Mouse (Mus musculus): Measurements from ENCODE around the gene Calcoco2.
"Not testable (repeated sequence)": the region's sequence is repeated elsewhere in the genome, so short reads cannot be mapped to it uniquely, and the experiment has no call there.

Gene Calcoco2

DNA sequence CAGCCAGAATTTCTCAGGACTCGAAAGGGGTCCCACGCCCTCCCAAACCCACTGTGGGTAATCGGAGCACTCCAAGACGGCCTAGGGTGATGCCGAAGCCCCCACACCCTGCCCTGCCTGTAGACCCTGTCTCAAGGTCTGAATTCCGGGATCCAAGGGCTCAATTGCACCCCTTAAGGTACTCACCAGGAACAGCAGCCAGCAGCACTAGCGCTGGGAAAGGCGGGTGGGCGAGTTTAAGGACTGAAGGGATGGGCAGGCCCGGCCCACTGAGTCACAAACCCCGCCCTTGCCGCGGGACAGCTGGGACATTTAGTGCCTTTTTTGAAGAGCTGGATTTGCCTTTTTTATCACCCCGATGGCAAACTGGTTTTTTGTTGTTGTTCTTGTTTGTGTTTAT is at the start of gene Calcoco2:
TSS of gene Calcoco2 (minus strand) at position 214 of the 400 bp plus-strand sequence.
- no peak for DNase-seq (ENCODE audit: inconsistent age in 2 of 2, low spot score in 1 of 2)

DNA sequence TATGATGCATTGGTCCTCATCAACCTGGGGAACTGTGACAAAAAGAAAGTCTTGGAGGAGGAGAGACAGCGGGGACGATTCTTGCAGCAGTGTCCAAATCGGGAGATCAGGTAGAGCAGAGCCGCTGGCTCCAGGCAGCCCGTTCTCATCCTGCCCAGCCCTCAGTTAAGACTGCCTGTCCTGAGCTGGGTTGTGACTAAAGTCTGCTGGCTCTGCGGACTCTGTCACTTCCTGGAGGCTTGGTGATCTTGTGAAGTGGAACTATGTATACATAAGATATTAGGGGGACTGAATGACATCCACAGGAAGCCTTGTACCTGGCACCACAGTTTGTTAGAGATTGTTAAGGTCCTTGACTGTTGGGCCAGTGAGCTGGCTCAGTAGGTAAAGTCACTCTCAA is 35.7 kb upstream of the Calcoco2 start:
- DNase-seq (ENCODE audit: inconsistent age in 2 of 2, low spot score in 1 of 2): no peak

DNA sequence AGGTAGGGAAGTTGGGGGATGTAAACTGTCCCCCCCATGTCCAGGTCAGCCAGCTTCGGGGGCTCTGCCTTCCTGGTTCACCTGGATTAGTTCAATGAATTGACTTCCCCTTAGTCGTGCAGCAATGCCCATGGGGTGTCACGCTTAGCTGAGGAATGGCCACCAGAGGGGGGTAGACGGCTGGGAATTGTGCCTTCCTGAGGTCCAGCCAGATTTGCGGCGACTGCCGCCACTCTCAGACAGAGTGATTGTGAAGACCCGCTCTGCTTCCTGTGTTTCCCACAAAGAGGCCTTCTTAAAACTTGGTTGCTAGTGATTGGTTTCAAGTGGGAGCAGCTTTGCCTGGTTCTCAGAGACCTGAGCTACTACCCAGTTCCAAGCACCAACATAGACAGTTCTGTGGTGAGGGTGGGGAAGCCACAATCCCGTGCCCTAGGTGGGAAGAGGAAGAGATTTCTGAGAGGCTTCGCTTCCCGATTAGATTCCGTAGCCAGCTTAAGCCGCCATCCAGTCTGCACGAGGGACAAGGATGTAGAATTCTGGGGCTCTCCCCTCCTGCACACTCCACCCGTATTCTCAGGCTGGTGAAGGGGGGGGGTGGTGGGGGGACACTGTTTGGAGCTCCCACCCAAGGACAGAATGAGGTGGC is 34.0 kb upstream of the Calcoco2 start:
- peak; percentile 80 to 93 for DNase-seq (ENCODE audit: inconsistent age in 2 of 2, low spot score in 1 of 2)

DNA sequence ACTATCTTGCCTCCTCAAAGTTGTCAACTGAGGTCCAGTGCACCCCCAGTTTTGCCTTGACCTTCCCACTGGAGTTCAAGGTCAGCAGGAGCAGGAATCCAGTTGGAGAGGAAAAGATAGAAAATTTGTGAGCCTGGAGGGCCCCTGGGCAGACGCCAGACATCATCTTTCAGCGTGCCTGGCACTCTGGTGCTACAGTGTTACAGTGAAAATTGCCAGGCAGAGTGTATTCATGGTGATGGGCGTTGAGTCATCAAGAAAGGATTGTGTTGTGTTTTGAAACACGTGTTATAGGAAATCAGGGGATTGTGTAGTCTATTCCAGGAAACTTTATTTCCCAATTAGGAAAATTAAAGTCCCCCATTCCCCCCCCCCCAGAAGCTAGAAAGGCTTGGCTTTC is 32.0 kb upstream of the Calcoco2 start:
- no peak for DNase-seq (ENCODE audit: inconsistent age in 2 of 2, low spot score in 1 of 2)

DNA sequence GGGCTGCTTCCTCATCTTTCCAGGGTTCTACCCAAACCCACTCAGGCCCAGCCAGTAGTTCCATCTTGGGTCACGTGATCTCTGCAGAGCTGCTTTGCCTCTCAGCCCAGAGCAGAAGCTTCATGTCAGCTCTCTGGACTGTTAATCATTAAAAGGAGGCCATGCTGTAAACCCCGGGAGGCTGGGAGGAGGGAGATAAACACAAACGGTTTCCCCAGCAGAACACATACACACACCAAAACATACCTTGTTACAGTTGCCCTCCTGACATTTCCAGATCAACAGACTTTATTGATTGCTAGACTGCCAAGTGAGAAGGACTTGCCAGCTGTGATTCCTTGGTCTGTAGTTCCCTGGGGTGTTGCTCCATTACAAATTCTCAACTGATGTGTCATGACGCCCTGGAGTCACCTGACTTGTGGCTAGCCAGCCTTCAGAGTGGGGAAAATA is 29.0 kb upstream of the Calcoco2 start:
- DNase-seq (ENCODE audit: inconsistent age in 2 of 2, low spot score in 1 of 2): peak in 1 of 2 experiments; percentile 55

DNA sequence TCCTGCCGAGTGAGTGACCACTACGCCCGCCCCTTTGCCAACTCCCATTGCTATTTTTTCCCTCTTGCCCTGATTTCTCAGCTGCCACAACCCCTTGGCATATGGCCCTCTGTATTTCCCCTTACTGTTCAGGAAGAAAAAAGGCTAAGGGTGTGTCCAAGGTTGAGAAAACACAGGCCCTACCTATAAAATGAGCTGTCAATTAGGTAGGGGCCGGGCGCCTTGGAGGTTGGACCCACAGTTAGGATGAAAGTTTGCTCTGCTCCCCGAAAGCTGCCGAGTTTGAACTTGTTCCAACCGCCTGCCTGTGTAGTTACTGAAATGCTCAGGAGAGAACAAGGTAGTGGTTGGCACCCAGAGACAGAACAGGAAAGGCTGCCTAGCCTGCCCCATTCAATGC is 24.1 kb upstream of the Calcoco2 start:
- no peak for DNase-seq (ENCODE audit: inconsistent age in 2 of 2, low spot score in 1 of 2)

DNA sequence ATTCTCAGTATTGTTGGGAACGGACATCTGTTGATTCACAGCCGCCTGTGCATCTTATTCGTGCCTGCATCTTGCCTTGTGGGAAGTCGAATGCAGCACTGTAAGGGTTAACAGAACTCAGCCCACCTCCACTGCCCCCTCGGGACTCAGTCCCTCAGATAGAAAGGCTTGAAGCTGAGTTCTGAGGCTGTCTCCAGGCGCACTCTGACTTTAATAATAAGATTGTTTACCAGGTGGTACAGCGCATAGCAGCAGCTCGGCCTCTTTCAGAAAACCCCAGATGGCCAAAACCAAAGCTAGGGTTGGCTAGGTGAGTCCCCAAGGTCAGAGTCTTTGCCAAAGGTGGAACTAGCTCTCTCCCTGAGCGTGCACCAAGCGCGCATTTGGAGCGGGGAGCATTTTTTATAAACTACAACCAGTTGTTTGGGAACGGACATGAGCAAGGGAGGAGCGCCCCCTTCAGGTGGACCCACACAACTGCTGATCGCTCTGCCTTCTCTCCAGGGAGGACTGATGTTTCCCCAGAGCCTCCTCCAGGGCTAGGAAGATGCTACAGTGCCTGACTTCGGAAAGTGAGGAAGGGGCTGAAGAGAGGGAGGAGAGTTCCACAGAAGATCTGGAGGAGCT is 21.6 kb upstream of the Calcoco2 start, which contains the start of gene Ttll6:
TSS of gene Ttll6 (plus strand) at position 548 of the 627 bp plus-strand sequence.
- DNase-seq (ENCODE audit: inconsistent age in 2 of 2, low spot score in 1 of 2): peak; percentile 66 to 81

DNA sequence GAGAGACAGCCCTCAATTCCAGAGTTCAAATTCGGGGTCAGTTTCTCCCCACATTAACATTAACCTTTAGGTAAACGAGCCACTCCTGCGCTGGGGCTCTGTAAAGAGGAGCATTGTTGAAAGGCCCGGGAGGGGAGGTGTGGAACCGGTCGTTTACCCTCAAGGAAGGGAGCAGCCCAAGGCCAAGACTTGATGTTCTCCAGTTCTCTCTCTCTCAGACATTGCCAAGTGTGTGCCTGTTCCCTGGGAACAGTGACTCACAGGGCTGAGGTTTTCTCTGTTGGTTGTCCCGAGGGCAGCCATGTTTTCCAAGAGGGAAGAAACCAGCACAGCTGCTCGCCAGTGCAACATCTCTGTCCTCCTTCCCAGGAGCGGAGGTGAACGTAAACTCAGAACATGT is 18.8 kb upstream of the Calcoco2 start:
- DNase-seq (ENCODE audit: inconsistent age in 2 of 2, low spot score in 1 of 2): no peak

DNA sequence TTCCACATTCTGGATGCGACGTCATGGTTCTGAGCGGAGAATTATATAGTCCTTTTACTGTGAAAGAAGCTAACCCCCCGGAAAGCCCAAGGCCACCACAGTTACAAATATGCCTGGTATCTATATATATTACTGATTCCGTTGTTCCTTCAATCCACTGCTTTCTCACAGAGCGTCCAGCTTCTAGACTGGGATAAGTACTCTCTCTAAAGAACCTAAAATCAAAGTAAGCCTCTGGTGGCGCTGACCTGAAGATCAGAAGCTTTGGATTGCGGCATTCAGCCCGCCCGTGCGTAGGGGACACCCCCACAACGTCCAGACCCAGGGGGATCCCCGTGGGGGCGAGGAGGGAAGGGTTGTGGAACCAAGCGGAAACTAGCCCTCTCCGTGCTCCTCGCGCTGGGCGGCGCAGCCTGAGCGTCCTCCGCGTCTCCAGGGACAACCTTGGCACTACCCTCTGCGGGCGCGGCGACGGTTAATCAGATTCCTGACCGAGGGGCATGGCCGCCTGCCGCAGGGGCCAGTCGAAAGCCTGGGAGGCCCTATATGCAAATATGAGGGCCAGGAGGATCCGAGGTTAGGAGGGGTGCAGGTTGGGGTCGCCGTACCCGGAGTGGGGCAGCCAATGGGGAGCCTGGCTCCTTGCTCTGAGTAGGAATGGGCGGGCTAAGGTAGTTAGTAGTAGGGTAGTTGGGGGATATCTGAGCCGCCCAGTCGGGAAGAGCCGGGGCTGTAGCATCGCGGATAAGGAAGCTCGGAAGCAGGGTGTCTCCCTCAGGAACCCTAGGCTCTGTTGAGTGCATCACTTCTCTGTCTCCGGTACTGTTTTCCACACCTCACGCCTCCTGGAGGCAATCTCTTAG is 12.5 kb upstream of the Calcoco2 start:
- peak; percentile 55 to 75 for DNase-seq (ENCODE audit: inconsistent age in 2 of 2, low spot score in 1 of 2)

DNA sequence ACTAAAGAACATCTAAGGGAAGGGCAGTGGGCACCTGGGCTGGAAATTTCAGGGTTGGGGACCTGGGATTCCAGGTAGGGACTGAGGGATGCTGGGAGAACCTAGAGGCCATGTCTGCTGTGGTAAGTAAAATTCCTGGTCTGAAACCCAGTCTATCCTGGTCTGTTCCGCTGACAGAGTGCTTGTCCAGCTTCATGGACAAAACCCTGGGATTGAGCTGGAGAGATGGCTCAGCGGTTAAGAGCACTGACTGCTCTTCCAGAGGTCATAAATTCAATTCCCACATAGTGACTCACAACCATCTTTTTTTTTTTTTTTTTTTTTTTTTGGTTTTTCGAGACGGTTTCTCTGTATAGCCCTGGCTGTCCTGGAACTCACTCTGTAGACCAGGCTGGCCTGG is 11.0 kb upstream of the Calcoco2 start:
- peak in 1 of 2 experiments; percentile 27 for DNase-seq (ENCODE audit: inconsistent age in 2 of 2, low spot score in 1 of 2)

DNA sequence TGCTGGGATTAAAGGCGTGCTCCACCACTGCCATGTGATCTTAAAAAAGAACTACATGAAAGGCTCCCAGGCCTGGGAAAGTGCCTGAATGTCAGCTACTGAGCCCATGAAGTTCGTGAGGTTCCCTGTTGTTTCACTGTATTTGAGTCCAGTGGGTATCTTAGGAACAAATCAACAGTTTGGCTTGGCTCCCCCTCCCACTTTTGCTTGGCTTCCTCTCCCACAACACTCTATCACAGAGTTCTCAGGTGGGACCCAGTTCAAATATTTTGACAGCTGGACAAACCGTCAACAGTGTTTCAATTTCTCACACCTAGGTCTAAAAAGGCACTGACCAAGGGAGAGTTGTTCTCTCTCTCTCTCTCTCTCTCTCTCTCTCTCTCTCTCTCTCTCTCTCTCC is 7.6 kb upstream of the Calcoco2 start:
- no peak for DNase-seq (ENCODE audit: inconsistent age in 2 of 2, low spot score in 1 of 2)

DNA sequence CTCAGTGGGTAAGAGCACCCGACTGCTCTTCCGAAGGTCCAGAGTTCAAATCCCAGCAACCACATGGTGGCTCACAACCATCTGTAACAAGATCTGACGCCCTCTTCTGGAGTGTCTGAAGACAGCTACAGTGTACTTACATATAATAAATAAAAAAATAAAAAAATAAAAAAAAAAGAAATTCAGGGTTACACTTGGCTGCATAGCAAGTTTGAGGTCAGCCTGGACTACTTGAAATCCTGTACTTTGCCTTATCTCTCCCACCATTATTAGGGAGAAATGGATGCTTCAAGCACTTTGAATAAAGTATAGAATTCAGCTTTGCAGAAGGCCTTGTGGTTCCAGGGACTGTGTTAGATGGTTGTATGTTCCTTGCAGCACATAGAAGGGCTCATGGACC is 5.2 kb upstream of the Calcoco2 start:
- not testable (repeated sequence) for DNase-seq (ENCODE audit: inconsistent age in 2 of 2, low spot score in 1 of 2)

DNA sequence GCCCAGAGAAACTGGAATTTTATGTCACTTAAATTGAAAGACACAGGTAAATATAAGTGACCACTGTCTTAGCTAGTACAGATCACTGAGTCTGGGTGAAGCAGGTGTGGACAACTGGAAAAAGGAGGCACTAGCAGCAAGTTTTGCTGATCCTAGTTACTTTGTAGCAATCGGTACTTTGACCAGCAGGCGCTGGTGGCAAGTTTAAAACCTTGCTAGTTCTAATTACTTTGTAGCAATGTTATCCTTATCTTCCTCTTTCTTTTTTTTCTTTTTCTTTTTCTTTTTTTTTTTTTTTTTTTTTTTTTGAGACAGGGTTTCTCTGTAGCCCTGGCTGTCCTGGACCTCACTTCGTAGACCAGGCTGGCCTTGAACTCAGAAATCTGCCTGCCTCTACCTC is 4.4 kb upstream of the Calcoco2 start:
- DNase-seq (ENCODE audit: inconsistent age in 2 of 2, low spot score in 1 of 2): no peak

DNA sequence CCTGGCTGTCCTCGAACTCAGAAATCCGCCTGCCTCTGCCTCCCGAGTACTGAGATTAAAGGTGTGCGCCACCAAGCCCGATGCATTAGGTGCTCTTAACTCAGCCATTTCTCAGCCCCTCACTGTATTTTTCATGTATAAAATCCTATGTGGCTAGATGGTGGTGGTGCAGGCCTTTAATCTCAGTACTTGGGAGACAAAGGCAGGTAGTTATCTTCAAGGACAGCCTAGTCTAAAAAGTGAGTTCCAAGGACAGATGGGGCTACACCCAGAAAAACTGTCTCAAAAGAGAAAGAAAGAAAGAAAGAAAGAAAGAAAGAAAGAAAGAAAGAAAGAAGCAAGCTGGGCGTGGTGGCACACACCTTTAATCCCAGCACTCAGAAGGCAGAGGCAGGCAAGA is 3.7 kb upstream of the Calcoco2 start:
- DNase-seq (ENCODE audit: inconsistent age in 2 of 2, low spot score in 1 of 2): no peak

DNA sequence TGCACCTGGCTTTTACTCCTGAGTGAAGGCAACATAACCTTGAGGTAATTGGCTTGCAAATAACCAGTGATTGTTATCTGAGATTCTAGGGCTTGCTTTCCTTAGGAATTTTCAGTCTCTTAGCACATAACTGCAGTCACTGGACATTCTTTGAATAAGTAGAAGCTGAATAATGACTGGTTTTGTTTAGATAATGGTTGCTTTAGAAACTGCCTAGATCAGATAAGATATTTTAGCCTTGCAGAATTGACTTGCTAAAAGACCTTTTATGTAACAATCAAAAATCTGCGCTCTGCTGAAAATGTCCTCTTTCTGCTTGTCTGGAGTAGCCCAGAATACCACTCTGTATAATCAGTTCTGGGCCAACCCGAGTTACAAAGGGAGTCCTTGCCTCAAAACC is 2.3 kb upstream of the Calcoco2 start:
- no peak for DNase-seq (ENCODE audit: inconsistent age in 2 of 2, low spot score in 1 of 2)

DNA sequence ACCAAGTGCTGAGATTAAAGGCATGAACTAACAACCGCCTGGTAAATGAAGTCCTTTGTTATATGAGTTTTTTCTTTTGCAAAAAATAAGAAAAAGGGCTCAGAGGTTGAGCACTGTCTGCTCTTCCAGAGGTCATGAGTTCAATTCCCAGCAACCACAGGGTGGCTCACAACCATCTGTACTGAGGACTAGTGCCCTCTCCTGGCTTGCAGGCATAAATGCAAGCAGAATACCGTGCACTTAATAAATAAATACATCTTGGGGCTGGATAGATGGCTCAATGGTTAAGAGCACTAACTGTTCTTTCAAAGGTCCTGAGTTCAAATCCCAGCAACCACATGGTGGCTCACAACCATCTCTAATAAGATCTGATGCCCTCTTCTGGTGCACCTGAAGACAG is 814 bp downstream of the Calcoco2 start:
- not testable (repeated sequence) for DNase-seq (ENCODE audit: inconsistent age in 2 of 2, low spot score in 1 of 2)

DNA sequence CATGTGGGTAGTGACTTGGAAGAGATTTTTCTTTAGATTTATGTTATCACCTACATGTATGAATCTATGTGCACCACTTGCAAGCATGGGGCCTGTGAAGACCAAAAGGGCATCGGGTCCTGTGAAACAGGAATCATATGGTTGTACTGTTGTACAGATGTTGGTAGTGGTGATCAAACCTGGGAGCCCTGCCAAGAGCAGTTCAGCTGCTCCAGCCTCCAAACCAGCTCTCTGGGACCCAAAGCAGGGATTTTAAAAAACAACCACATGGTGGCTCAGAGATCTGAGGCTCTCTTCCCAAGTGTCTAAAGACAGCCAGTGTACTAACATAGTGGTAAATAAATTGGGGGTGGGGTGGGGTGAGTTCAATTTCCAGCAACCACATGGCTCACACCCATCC is 3.4 kb downstream of the Calcoco2 start:
- no peak for DNase-seq (ENCODE audit: inconsistent age in 2 of 2, low spot score in 1 of 2)

DNA sequence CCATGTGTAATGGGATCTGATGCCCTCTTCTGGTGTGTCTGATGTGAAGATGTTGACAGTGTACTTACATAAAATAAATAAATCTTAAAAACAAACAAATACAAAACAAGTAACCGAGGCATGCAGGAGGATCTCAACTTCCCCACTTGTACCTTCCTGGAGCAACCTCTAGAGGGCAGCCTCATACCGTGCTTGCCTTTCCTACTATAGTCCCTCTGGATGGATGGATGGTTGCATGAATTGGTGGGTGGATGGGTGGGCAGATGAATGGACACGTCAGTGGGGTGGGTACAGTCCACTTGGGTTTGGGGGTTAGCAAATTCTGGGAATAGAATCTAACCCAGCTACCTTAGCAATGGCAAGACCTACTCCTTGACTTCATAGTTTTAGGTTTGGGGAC is 18.4 kb downstream of the Calcoco2 start:
- peak; percentile 58 to 82 for DNase-seq (ENCODE audit: inconsistent age in 2 of 2, low spot score in 1 of 2)

DNA sequence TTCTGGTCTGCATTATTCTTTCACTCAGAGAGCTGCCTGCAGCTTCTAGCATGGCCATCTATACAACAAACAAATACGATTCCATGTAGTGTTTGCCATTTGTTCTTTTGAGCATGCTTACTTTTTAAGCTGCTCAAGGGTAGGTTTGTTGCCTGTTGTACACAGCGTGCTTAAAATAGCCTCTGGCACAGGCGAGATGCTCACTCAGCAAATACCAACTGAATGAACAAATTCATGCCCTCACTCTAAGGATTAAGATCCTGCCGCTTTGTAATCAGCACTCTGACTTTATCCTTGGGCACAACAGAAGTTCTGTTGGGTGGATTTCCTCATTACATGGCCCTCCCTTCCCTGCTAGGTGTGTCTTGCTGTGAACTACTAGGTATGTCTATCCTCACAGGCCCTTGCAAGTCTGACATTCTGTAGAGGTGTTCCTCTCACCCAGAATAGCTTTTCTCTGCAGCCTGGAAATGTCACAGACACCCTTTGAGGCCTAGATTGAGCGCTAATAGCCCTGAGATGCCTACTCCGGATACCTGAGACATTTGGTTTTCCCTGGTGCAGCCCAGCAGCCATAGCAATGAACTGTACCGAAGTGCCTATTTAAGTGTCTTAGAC is 19.0 kb downstream of the Calcoco2 start:
- DNase-seq (ENCODE audit: inconsistent age in 2 of 2, low spot score in 1 of 2): no peak

DNA sequence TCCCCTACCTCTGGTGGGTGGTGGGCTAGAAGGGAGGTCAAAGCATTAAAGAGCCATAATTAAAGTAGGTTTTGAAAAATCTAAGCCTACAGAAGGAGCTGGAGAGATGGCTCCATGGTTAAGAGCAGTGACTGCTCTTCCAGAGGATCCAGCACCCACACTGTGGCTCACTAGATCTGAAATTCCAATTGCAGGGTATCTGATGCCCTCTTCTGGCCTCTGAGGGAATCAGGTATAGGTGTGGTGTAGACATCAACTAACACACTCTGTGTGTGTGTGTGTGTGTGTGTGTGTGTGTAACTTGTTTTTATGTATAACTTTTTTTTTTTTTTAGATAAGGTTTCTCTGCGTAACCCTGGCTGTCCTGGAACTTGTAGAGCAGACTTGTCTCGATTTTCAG is 20.7 kb downstream of the Calcoco2 start:
- DNase-seq (ENCODE audit: inconsistent age in 2 of 2, low spot score in 1 of 2): peak in 1 of 2 experiments; percentile 65

DNA sequence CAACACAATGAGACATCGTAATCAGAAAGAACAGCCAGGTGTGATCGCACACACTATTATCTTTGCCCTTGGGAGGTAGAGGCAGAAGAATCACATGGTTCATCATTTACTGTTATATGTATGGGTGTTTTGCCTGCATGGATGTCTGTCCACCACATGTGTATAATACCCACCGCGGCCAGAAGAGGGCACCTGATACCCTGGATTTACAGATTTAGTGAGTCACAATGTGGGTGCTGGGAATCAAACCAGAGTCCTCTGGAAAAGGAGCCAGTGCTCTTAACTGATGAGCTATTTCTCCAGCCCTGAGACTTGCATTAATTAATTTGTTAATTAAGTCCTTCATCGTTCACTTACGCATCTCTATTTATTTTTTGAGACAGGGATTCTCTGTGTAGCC is 23.8 kb downstream of the Calcoco2 start:
- no peak for DNase-seq (ENCODE audit: inconsistent age in 2 of 2, low spot score in 1 of 2)

All from adrenal gland, adult (tissue).